Mouse (Mus musculus) cerebellum, postnatal 36 days (tissue): ENCODE measurements around the gene Pax9.

ENCODE experiments used
- DNase-seq, 2 experiments: peaks; one replicate each; pipeline ENCODE4 v3.0.0; 2021 to 2022; ENCODE audit warnings: mixed read lengths in 2 of 2

The Pax9 gene

GRCm38 (mm10) chr12:56691427-56692079 is at the start of gene Pax9:
Gene Pax9 (plus strand): TSS chr12:56691767.
- no peak for DNase-seq

GRCm38 (mm10) chr12:56669451-56670122 is 22.0 kb upstream of the Pax9 start:
- DNase-seq, result no peak

GRCm38 (mm10) chr12:56670795-56671194 is 20.8 kb upstream of the Pax9 start:
- DNase-seq, result no peak

GRCm38 (mm10) chr12:56674726-56675125 is 16.8 kb upstream of the Pax9 start:
- no peak for DNase-seq

- DNase-seq, result no peak
Observed at GRCm38 (mm10) chr12:56677620-56678019, 13.9 kb upstream of the Pax9 start.

- DNase-seq, result no peak
Observed at GRCm38 (mm10) chr12:56681096-56681811, 10.3 kb upstream of the Pax9 start.

GRCm38 (mm10) chr12:56687640-56688481 is 3.7 kb upstream of the Pax9 start:
- no peak for DNase-seq

GRCm38 (mm10) chr12:56688482-56688840 is 3.1 kb upstream of the Pax9 start:
- DNase-seq, result no peak

GRCm38 (mm10) chr12:56688920-56689319 is 2.6 kb upstream of the Pax9 start:
- no peak for DNase-seq

- no peak for DNase-seq
Observed at GRCm38 (mm10) chr12:56689331-56689730, 2.2 kb upstream of the Pax9 start.

- DNase-seq, result no peak
Observed at GRCm38 (mm10) chr12:56689736-56690135, 1.8 kb upstream of the Pax9 start.

GRCm38 (mm10) chr12:56690366-56690765 is 1.2 kb upstream of the Pax9 start:
- no peak for DNase-seq

- no peak for DNase-seq
Observed at GRCm38 (mm10) chr12:56691001-56691400, 566 bp upstream of the Pax9 start.

- no peak for DNase-seq
Observed at GRCm38 (mm10) chr12:56692536-56692935, 969 bp downstream of the Pax9 start.

- DNase-seq, result no peak
Observed at GRCm38 (mm10) chr12:56693411-56694098, 2.0 kb downstream of the Pax9 start.

GRCm38 (mm10) chr12:56694361-56694760 is 2.8 kb downstream of the Pax9 start:
- DNase-seq, result no peak

GRCm38 (mm10) chr12:56694936-56695335 is 3.4 kb downstream of the Pax9 start:
- no peak for DNase-seq

- peak in 1 of 2 experiments; percentile 14 for DNase-seq
Observed at GRCm38 (mm10) chr12:56695358-56696173, 4.0 kb downstream of the Pax9 start.

- no peak for DNase-seq
Observed at GRCm38 (mm10) chr12:56696174-56697010, 4.8 kb downstream of the Pax9 start.

- DNase-seq, result no peak
Observed at GRCm38 (mm10) chr12:56697011-56697740, 5.6 kb downstream of the Pax9 start.
